24 mouse cellular contexts compared by ENCODE assay signal in genomic region chr3:144759719-144760118, GRCm38 (mm10). TPM values are rescaled to one million over a fixed set of nuclear protein-coding genes. Genes with fewer than 3 reads are reported as not detected.
DNase-seq lines count a peak whose midpoint lies in the region; ATAC-seq and TF ChIP-seq lines count a peak whose summit lies in the region.
"Had no signal": no experiment of that assay in that cellular context is flagged by ENCODE, and none has a peak within 500 bp of the region (broad histone marks: within the 10 kb centered on the region; RNA-seq: fewer than 3 reads in every experiment).

No protein-coding gene starts in this region.

- no peaks in the 10 kb centered on the region for H3K27me3 ChIP-seq in heart, embryonic 16.5 days (ENCODE audit: control insufficient read depth, insufficient read depth, low read length)
- H3K27me3 ChIP-seq in stomach, embryonic 15.5 days (replicated peaks) = no peaks in the 10 kb centered on the region
- no peaks in the 10 kb centered on the region for H3K27me3 ChIP-seq in stomach, postnatal 0 days (ENCODE audit: control insufficient read depth, insufficient read depth, low read length)
- H3K27me3 ChIP-seq in intestine, embryonic 15.5 days (replicated peaks) = no peaks in the 10 kb centered on the region
- H3K27me3 ChIP-seq in forebrain, embryonic 11.5 days (ENCODE audit: control insufficient read depth, insufficient read depth, low read length) = no peaks in the 10 kb centered on the region
- H3K27me3 ChIP-seq: embryonic facial prominence, embryonic 15.5 days; limb, embryonic 12.5 days; liver, embryonic 13.5 days; lung, embryonic 15.5 days; midbrain, embryonic 12.5 days; neural tube, embryonic 15.5 days had no signal

- H3K27ac ChIP-seq in heart, embryonic 16.5 days (ENCODE audit: low read length) = peak overlapping the region; percentile 48
- H3K27ac ChIP-seq in stomach, embryonic 15.5 days = no peak overlapping the region
- H3K27ac ChIP-seq in stomach, postnatal 0 days (replicated peaks) = no peak overlapping the region
- H3K27ac ChIP-seq in intestine, embryonic 15.5 days = no peak overlapping the region
- no peak overlapping the region for H3K27ac ChIP-seq in forebrain, embryonic 11.5 days (ENCODE audit: low read depth, low read length)
- H3K27ac ChIP-seq: embryonic facial prominence, embryonic 15.5 days; forebrain, embryonic 10.5 days; hindbrain, embryonic 10.5 days; hindbrain, postnatal 0 days; limb, embryonic 12.5 days; liver, embryonic 13.5 days; lung, embryonic 15.5 days; midbrain, embryonic 12.5 days; neural tube, embryonic 15.5 days had no signal

- H3K4me1 ChIP-seq in heart, embryonic 16.5 days (ENCODE audit: control insufficient read depth, insufficient read depth, low read length) = peaks cover 10% of the 10 kb centered on the region
- H3K4me1 ChIP-seq in stomach, embryonic 15.5 days = 0 out of 2 replicates have a peak, but pooled peaks cover 9% of the 10 kb centered on the region
- 0 out of 2 replicates have a peak, but pooled peaks cover 3% of the 10 kb centered on the region for H3K4me1 ChIP-seq in stomach, postnatal 0 days (replicated peaks; ENCODE audit: control insufficient read depth, insufficient read depth)
- no peaks in the 10 kb centered on the region; the same call in 1 of the 2 replicates for H3K4me1 ChIP-seq in intestine, embryonic 15.5 days (replicated peaks)
- no peaks in the 10 kb centered on the region for H3K4me1 ChIP-seq in forebrain, embryonic 11.5 days (replicated peaks; ENCODE audit: control insufficient read depth, insufficient read depth, low read length)
- H3K4me1 ChIP-seq: embryonic facial prominence, embryonic 15.5 days; forebrain, embryonic 10.5 days; hindbrain, embryonic 10.5 days; midbrain, embryonic 12.5 days; neural tube, embryonic 15.5 days had no signal

- no peak for DNase-seq in heart, adult 18-20 months
- DNase-seq in stomach, postnatal 0 days (ENCODE audit: low spot score) = no peak
- no peak for DNase-seq in forebrain, embryonic 11.5 days (ENCODE audit: low spot score)
- DNase-seq in right cerebral cortex, postnatal 4 days = no peak
- DNase-seq: adrenal gland, postnatal 25 days; cerebellum, adult 18-20 months; cerebellum, postnatal 25 days; kidney, adult 8-10 months; liver, embryonic 13.5 days; spleen, adult 18-20 months; thymus, adult 2 months had no signal

- WGBS in heart, embryonic 16.5 days = 52% methylated on average over 3 of the region's 3 CpGs
- WGBS in stomach, embryonic 15.5 days = 57% methylated on average over 3 of the region's 3 CpGs
- 65% methylated on average over 3 of the region's 3 CpGs for WGBS in stomach, postnatal 0 days
- WGBS in intestine, embryonic 15.5 days = 48% methylated on average over 3 of the region's 3 CpGs
- WGBS in forebrain, embryonic 11.5 days = 95% methylated on average over 3 of the region's 3 CpGs

- H3K4me3 ChIP-seq in heart, embryonic 16.5 days (ENCODE audit: low read length) = peak overlapping the region; percentile 37
- peak overlapping the region; percentile 5 for H3K4me3 ChIP-seq in stomach, embryonic 15.5 days (replicated peaks)
- no peak overlapping the region for H3K4me3 ChIP-seq in stomach, postnatal 0 days (ENCODE audit: low read depth, low read length)
- no peak overlapping the region for H3K4me3 ChIP-seq in intestine, embryonic 15.5 days (replicated peaks)
- no peak overlapping the region for H3K4me3 ChIP-seq in forebrain, embryonic 11.5 days (ENCODE audit: low read depth, low read length)
- H3K4me3 ChIP-seq: embryonic facial prominence, embryonic 15.5 days; forebrain, embryonic 10.5 days; hindbrain, embryonic 10.5 days; limb, embryonic 12.5 days; liver, embryonic 13.5 days; lung, embryonic 15.5 days; midbrain, embryonic 12.5 days; neural tube, embryonic 15.5 days had no signal

- no peak for TF ChIP-seq CTCF in stomach, postnatal 0 days (IDR thresholded peaks at IDR 0.05; ENCODE audit: low read depth)

- H3K9ac ChIP-seq in heart, embryonic 16.5 days (ENCODE audit: low read length) = peak overlapping the region; percentile 39
- H3K9ac ChIP-seq in stomach, embryonic 15.5 days = no peak overlapping the region
- no peak overlapping the region for H3K9ac ChIP-seq in stomach, postnatal 0 days (ENCODE audit: low read length)
- H3K9ac ChIP-seq in intestine, embryonic 15.5 days = no peak overlapping the region
- no peak overlapping the region for H3K9ac ChIP-seq in forebrain, embryonic 11.5 days (ENCODE audit: low read length)
- H3K9ac ChIP-seq: embryonic facial prominence, embryonic 15.5 days; limb, embryonic 12.5 days; liver, embryonic 13.5 days; lung, embryonic 15.5 days; midbrain, embryonic 12.5 days; neural tube, embryonic 15.5 days had no signal

- H3K9me3 ChIP-seq in heart, embryonic 16.5 days (replicated peaks; ENCODE audit: control insufficient read depth, low read length) = no peaks in the 10 kb centered on the region
- H3K9me3 ChIP-seq in stomach, embryonic 15.5 days = no peaks in the 10 kb centered on the region
- H3K9me3 ChIP-seq in stomach, postnatal 0 days (ENCODE audit: control insufficient read depth, low read length) = no peaks in the 10 kb centered on the region
- H3K9me3 ChIP-seq in intestine, embryonic 15.5 days = no peaks in the 10 kb centered on the region
- no peaks in the 10 kb centered on the region for H3K9me3 ChIP-seq in forebrain, embryonic 11.5 days (ENCODE audit: control insufficient read depth, low read length)
- H3K9me3 ChIP-seq: embryonic facial prominence, embryonic 15.5 days; forebrain, embryonic 10.5 days; hindbrain, embryonic 10.5 days; limb, embryonic 12.5 days; liver, embryonic 13.5 days; lung, embryonic 15.5 days; midbrain, embryonic 12.5 days; neural tube, embryonic 15.5 days had no signal

- no peak for TF ChIP-seq EP300 in stomach, postnatal 0 days (optimal IDR thresholded peaks at IDR 0.05)

- peaks cover 3% of the 10 kb centered on the region; the same call in 1 of the 2 replicates for H3K36me3 ChIP-seq in heart, embryonic 16.5 days (ENCODE audit: control insufficient read depth, insufficient read depth)
- H3K36me3 ChIP-seq in stomach, embryonic 15.5 days = no peaks in the 10 kb centered on the region
- H3K36me3 ChIP-seq in stomach, postnatal 0 days (ENCODE audit: control insufficient read depth, insufficient read depth, low read length) = no peaks in the 10 kb centered on the region
- no peaks in the 10 kb centered on the region for H3K36me3 ChIP-seq in intestine, embryonic 15.5 days
- H3K36me3 ChIP-seq in forebrain, embryonic 11.5 days (ENCODE audit: control insufficient read depth, insufficient read depth, low read length) = no peaks in the 10 kb centered on the region
- H3K36me3 ChIP-seq: embryonic facial prominence, embryonic 15.5 days; forebrain, embryonic 10.5 days; hindbrain, embryonic 10.5 days; limb, embryonic 12.5 days; liver, embryonic 13.5 days; lung, embryonic 15.5 days; midbrain, embryonic 12.5 days; neural tube, embryonic 15.5 days had no signal

- ATAC-seq in heart, embryonic 16.5 days (replicated peaks; ENCODE audit: extremely low read depth, insufficient read depth, low FRiP score) = no peak
- ATAC-seq in stomach, embryonic 15.5 days (ENCODE audit: insufficient read depth, low FRiP score, low read depth) = no peak
- no peak for ATAC-seq in stomach, postnatal 0 days (ENCODE audit: low FRiP score, low TSS enrichment)
- 0 out of 2 replicates have a peak, but pooled peaks have one; percentile 7 for ATAC-seq in intestine, embryonic 15.5 days
- no peak for ATAC-seq in forebrain, embryonic 11.5 days (replicated peaks; ENCODE audit: low FRiP score)
- ATAC-seq: hindbrain, postnatal 0 days had no signal

- H3K4me2 ChIP-seq in heart, embryonic 16.5 days (ENCODE audit: low read depth, low read length) = peak overlapping the region; percentile 59
- H3K4me2 ChIP-seq in stomach, embryonic 15.5 days = no peak overlapping the region
- H3K4me2 ChIP-seq in stomach, postnatal 0 days (replicated peaks; ENCODE audit: low read depth) = no peak overlapping the region
- H3K4me2 ChIP-seq in intestine, embryonic 15.5 days (replicated peaks) = no peak overlapping the region
- no peak overlapping the region for H3K4me2 ChIP-seq in forebrain, embryonic 11.5 days (ENCODE audit: low read depth, low read length, severe bottlenecking)
- H3K4me2 ChIP-seq: embryonic facial prominence, embryonic 15.5 days; limb, embryonic 12.5 days; midbrain, embryonic 12.5 days; neural tube, embryonic 15.5 days had no signal

RNA-seq across cellular contexts. Expression of gene Clca3a1, which starts 1.1 kb away (rescaled TPM):
- 16.6 and 18.0 TPM in 2 replicates for polyA plus RNA-seq in heart, embryonic 16.5 days (2015; fragmentation: Nextera tagmentation; extraction: Ambion mirVana)
- 1 to 10 TPM in 1 of 2 experiments, under 1 TPM in 1; 0.79 to 1.6 TPM for total RNA-seq in heart, adult 18-20 months (2021)
- 14.2 and 18.1 TPM in 2 replicates for polyA plus RNA-seq in stomach, embryonic 15.5 days (2015; fragmentation: Nextera tagmentation; extraction: Ambion mirVana)
- polyA plus RNA-seq in stomach, postnatal 0 days (2015; fragmentation: Nextera tagmentation; extraction: Ambion mirVana) = 0.70 and 0.82 TPM in 2 replicates
- polyA plus RNA-seq in intestine, embryonic 15.5 days (2015; fragmentation: Nextera tagmentation; extraction: Ambion mirVana) = 5.7 and 7.9 TPM in 2 replicates
- 0.04 TPM in 1 of 2 replicates, not detected in the other for polyA plus RNA-seq in forebrain, embryonic 11.5 days (2014; fragmentation: Nextera tagmentation; extraction: Ambion mirVana)
- polyA plus RNA-seq: forebrain, embryonic 10.5 days; hindbrain, embryonic 10.5 days had no signal

RNA-seq across cellular contexts. Expression of gene Sh3glb1, which starts 39.6 kb away (rescaled TPM):
- polyA plus RNA-seq in heart, embryonic 16.5 days (2015; fragmentation: Nextera tagmentation; extraction: Ambion mirVana) = 144 and 148 TPM in 2 replicates
- 100 to 1,000 TPM; 360 to 371 TPM for total RNA-seq in heart, adult 18-20 months (2021)
- polyA plus RNA-seq in stomach, embryonic 15.5 days (2015; fragmentation: Nextera tagmentation; extraction: Ambion mirVana) = 98.1 and 103 TPM in 2 replicates
- 125 and 130 TPM in 2 replicates for polyA plus RNA-seq in stomach, postnatal 0 days (2015; fragmentation: Nextera tagmentation; extraction: Ambion mirVana)
- 96.0 and 106 TPM in 2 replicates for polyA plus RNA-seq in intestine, embryonic 15.5 days (2015; fragmentation: Nextera tagmentation; extraction: Ambion mirVana)
- 80.0 and 82.3 TPM in 2 replicates for polyA plus RNA-seq in forebrain, embryonic 11.5 days (2014; fragmentation: Nextera tagmentation; extraction: Ambion mirVana)

RNA-seq across cellular contexts. Expression of gene Clca3a2, which starts 59.6 kb away (rescaled TPM):
- 3.9 and 6.6 TPM in 2 replicates for polyA plus RNA-seq in heart, embryonic 16.5 days (2015; fragmentation: Nextera tagmentation; extraction: Ambion mirVana)
- under 1 TPM; 0.08 to 0.12 TPM for total RNA-seq in heart, adult 18-20 months (2021)
- polyA plus RNA-seq in stomach, embryonic 15.5 days (2015; fragmentation: Nextera tagmentation; extraction: Ambion mirVana) = 1.6 and 3.1 TPM in 2 replicates
- polyA plus RNA-seq in stomach, postnatal 0 days (2015; fragmentation: Nextera tagmentation; extraction: Ambion mirVana) = 0.22 and 0.23 TPM in 2 replicates
- 0.54 and 0.77 TPM in 2 replicates for polyA plus RNA-seq in intestine, embryonic 15.5 days (2015; fragmentation: Nextera tagmentation; extraction: Ambion mirVana)
- not detected in 2 replicates for polyA plus RNA-seq in forebrain, embryonic 11.5 days (2014; fragmentation: Nextera tagmentation; extraction: Ambion mirVana)
- total RNA-seq: adrenal gland, postnatal 25 days; gastrocnemius, adult 18-20 months; layer of hippocampus, postnatal 25 days had no signal
- polyA plus RNA-seq: forebrain, embryonic 10.5 days; hindbrain, embryonic 10.5 days; limb, embryonic 12.5 days; liver, embryonic 13.5 days; midbrain, embryonic 12.5 days had no signal

Comparison
In these comparisons a context has a peak if more than half of its experiments do, and no peak if none do; other contexts are left out.
1. H3K4me3 ChIP-seq: peak in heart, embryonic 16.5 days (single experiment) and stomach, embryonic 15.5 days (single experiment); none in stomach, postnatal 0 days (single experiment), intestine, embryonic 15.5 days (single experiment) and forebrain, embryonic 11.5 days (single experiment).